Mouse (Mus musculus) splenic B cell, adult 2 months (primary cell): ENCODE data around the gene Per1.
A peak's percentile ranks its signal among the peaks of the same experiment; 100 is the strongest.

ENCODE experiments used
- DNase-seq: peaks from one replicate; pipeline ENCODE4 v3.0.0-alpha.2; 2011; ENCODE audit warnings: low read depth, low spot score
- H3K27me3 ChIP-seq: 2 replicates; pipeline ENCODE4 v1.6.1; 2012; ENCODE audit warnings: mild to moderate bottlenecking, low read length, moderate library complexity, mixed read lengths; ENCODE audit not compliant: control insufficient read depth, poor library complexity, insufficient read depth, severe bottlenecking
- H3K36me3 ChIP-seq: 2 replicates; pipeline ENCODE4 v1.6.1; 2012; ENCODE audit warnings: mild to moderate bottlenecking, low read length, moderate library complexity, mixed read lengths; ENCODE audit not compliant: control insufficient read depth, poor library complexity, insufficient read depth, severe bottlenecking

Per1 gene

GRCm38 (mm10) chr11:69072234-69072633 lies 22.8 kb upstream of the Per1 start:
- DNase-seq = no peak
- Histone ChIP-seq H3K27me3 (no peaks in the 10 kb centered on the region), H3K36me3 (no peaks in the 10 kb centered on the region)

- H3K36me3 ChIP-seq = no peaks in the 10 kb centered on the region
- no peak for DNase-seq
- no peaks in the 10 kb centered on the region for H3K27me3 ChIP-seq
These were observed 22.4 kb upstream of the Per1 start for GRCm38 (mm10) chr11:69072666-69073064.

GRCm38 (mm10) chr11:69073065-69073888 lies 21.7 kb upstream of the Per1 start:
- DNase-seq = peak; percentile 97
- H3K36me3 ChIP-seq = no peaks in the 10 kb centered on the region

GRCm38 (mm10) chr11:69073951-69074775 lies 20.9 kb upstream of the Per1 start:
- Histone ChIP-seq H3K27me3 (no peaks in the 10 kb centered on the region), H3K36me3 (no peaks in the 10 kb centered on the region)
- DNase-seq = no peak

More at GRCm38 (mm10) chr11:69073065-69073888, 21.7 kb upstream of the Per1 start:
- no peaks in the 10 kb centered on the region for H3K27me3 ChIP-seq

GRCm38 (mm10) chr11:69074776-69075069 lies 20.3 kb upstream of the Per1 start:
- DNase-seq = no peak

GRCm38 (mm10) chr11:69075764-69076479 lies 19.1 kb upstream of the Per1 start:
- no peak for DNase-seq
- no peaks in the 10 kb centered on the region for H3K27me3 ChIP-seq

More at GRCm38 (mm10) chr11:69074776-69075069, 20.3 kb upstream of the Per1 start:
- Histone ChIP-seq H3K36me3 (no peaks in the 10 kb centered on the region), H3K27me3 (no peaks in the 10 kb centered on the region)

GRCm38 (mm10) chr11:69076572-69076971 lies 18.4 kb upstream of the Per1 start:
- H3K36me3 ChIP-seq = no peaks in the 10 kb centered on the region
- no peak for DNase-seq
- H3K27me3 ChIP-seq = no peaks in the 10 kb centered on the region

More at GRCm38 (mm10) chr11:69075764-69076479, 19.1 kb upstream of the Per1 start:
- no peaks in the 10 kb centered on the region for H3K36me3 ChIP-seq

GRCm38 (mm10) chr11:69077316-69077715 lies 17.7 kb upstream of the Per1 start:
- DNase-seq = no peak
- H3K27me3 ChIP-seq = no peaks in the 10 kb centered on the region
- no peaks in the 10 kb centered on the region for H3K36me3 ChIP-seq

- no peak for DNase-seq
- Histone ChIP-seq H3K27me3 (no peaks in the 10 kb centered on the region), H3K36me3 (no peaks in the 10 kb centered on the region)
These were observed 17.0 kb upstream of the Per1 start for GRCm38 (mm10) chr11:69078041-69078440.

GRCm38 (mm10) chr11:69078805-69079438 lies 16.1 kb upstream of the Per1 start:
- H3K36me3 ChIP-seq = no peaks in the 10 kb centered on the region
- DNase-seq = peak; percentile 90
- no peaks in the 10 kb centered on the region for H3K27me3 ChIP-seq

GRCm38 (mm10) chr11:69080102-69080854 lies 14.7 kb upstream of the Per1 start:
- no peak for DNase-seq
- H3K36me3 ChIP-seq = no peaks in the 10 kb centered on the region
- no peaks in the 10 kb centered on the region for H3K27me3 ChIP-seq

- H3K27me3 ChIP-seq = no peaks in the 10 kb centered on the region
- H3K36me3 ChIP-seq = no peaks in the 10 kb centered on the region
- no peak for DNase-seq
These were observed 14.2 kb upstream of the Per1 start for GRCm38 (mm10) chr11:69080855-69081222.

- DNase-seq = peak; percentile 27
- no peaks in the 10 kb centered on the region for H3K36me3 ChIP-seq
- H3K27me3 ChIP-seq = no peaks in the 10 kb centered on the region
These were observed 13.4 kb upstream of the Per1 start for GRCm38 (mm10) chr11:69081613-69082012.

- no peak for DNase-seq
- H3K36me3 ChIP-seq = peaks cover 7% of the 10 kb centered on the region
- no peaks in the 10 kb centered on the region for H3K27me3 ChIP-seq
These were observed 9.4 kb upstream of the Per1 start for GRCm38 (mm10) chr11:69085608-69086007.
